Mouse (Mus musculus): ENCODE data around the gene Zfp207.

DNA sequence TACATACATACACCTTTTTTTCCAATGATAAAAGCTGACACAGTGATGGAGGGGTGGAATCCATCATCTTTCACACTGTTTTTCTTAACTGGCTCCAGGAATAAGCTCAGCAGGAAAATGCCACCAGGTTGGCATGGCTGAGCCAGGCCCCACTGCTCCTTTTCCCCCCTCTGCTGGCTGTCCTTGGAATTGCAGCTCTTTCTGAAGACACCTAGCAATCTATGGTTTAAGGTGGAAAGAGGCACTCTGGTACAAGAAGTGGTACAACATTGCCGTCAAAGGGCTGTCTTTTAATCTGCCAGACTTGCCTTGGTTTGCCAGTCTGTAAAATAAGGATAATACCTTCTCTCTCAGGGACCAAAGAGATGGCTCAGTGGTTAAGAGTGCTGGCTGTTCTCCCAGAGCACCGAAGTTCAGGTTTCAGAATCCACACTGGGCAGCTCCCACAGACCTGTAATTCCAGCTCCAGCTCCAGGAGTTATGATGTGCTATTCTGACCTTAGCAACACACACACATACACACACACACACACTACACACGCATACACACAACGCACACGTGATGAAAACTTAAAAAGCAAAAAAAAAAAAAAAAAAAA, 31.1 kb upstream of the Zfp207 start:
- TF ChIP-seq CTCF (conservative IDR thresholded peaks at IDR 0.05; ENCODE audit: low read length), result peak; percentile 92
- TF ChIP-seq NANOG (IDR thresholded peaks at IDR 0.05; ENCODE audit: borderline replicate concordance, low read length), result no peak
